Mouse (Mus musculus) subcutaneous adipose tissue, adult 2 months (tissue): ENCODE results near the gene Bach2. TPM values are rescaled to one million over a fixed set of nuclear protein-coding genes. Genes with fewer than 3 reads are reported as not detected.

Experiments
- polyA plus RNA-seq: library from polyadenylated mRNA; depleted of rRNA; stranded (reverse); fragments of >200 nt; gene quantifications from 2 replicates; pipeline ENCODE4 v1.2.3, GENCODE M21; 2012; ENCODE audit warnings: low replicate concordance; rRNA removed

Bach2 gene
- 1.4 and 3.1 TPM in 2 replicates for polyA plus RNA-seq

DNA sequence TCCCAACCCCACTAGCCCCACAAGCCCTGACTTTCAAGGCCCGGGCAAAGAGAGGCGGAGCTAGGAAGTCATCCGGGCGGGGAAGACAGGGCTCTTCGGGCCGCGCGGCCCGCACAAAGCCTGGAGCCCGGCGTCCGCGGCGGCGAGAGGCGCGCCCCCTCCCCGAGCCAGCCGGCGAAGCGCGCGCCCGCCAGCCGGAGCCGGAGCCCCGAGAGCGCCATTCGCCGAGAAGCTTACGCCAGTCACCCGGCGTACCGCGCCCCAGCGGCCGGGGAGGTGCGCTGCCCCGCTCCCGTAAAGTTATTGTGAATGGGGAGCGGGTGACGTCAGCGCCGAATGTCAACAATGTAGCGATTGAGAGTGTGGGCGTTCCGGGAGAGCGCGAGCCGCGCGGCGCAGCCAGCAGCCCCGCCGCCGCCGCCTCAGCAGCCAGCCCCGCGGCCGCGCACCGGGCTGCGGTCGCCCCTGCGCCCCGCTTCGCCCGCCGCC is at the start of gene Bach2:
Gene Bach2 (plus strand): TSS at position 439 of the 489 bp plus-strand sequence.

GRCm38 (mm10) chr4:32602660-32603059 is 364.1 kb downstream of the Bach2 start, which contains the start of gene Gja10:
TSS of gene Gja10 (minus strand) at chr4:32602760.

GRCm38 (mm10) chr4:32615034-32615881 is 376.7 kb downstream of the Bach2 start, which contains the start of gene Casp8ap2:
TSS of gene Casp8ap2 (plus strand) at chr4:32615451.

